Mouse (Mus musculus): ENCODE results near the gene Cers4.

Cers4 gene

DNA sequence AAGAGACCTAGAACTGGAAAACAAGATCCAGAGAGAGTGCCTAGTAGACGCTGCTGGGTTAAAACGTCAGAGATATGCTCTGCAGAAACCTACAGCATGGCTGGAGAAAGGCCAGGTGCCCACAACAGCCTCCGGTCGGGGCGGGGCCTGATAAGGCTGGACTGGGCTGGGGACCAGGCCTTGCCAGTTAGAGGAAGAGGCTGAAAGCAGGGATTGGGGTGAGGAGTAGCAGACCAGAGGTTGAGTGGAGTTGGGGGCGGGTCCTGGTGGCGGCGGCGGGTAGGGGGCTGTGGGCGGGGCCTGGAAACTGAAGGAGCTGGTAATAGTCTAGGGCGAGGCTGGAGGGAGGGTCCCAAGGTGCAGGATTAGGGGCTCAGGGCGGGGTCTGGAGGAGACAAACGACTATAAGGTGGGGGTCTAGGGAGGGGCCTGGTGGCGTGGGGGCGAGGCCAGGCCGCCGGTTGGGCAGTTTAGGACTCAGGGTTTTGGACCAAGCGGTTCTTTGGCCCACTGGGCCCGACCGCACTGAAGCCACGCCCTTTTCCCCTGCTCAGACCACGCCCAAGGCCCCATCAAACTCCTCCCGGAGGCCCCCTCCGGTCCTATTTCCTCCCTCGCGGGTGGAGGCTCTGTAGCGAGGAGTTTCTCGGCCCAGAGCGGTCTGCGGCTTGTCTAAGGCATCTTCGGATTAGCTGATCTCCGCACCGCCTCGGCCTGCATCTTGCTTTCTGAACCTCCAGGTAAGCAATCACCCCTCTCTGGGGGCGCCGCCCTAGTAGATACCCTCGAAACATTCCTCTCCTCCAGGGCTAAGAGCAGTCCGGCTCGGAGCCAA, at the start of gene Cers4:
Gene Cers4 (plus strand): TSS at position 176 of the 835 bp plus-strand sequence.
- peak; percentile 79 to 80 for DNase-seq (ENCODE audit: low spot score in 2 of 2)

DNA sequence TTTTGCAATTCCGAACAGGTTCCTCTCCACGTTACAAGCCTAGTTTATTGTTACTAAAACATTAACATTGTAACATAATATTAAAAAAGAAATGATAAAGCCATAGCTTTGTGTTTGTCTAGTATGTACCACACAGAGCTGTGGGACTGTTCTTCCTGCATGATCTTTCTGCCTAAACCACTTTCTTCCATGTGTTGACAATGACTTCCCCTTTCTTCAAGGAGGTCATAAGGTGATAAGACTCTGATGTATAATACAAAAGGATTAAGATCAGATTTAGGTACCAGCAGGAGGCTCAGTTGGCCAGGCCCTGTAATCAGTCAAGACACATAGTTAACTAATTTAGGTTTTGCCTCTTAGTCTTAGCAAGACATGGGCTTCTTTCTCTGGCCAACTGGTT, 34.7 kb upstream of the Cers4 start:
- DNase-seq (ENCODE audit: low spot score in 2 of 2) = no peak

DNA sequence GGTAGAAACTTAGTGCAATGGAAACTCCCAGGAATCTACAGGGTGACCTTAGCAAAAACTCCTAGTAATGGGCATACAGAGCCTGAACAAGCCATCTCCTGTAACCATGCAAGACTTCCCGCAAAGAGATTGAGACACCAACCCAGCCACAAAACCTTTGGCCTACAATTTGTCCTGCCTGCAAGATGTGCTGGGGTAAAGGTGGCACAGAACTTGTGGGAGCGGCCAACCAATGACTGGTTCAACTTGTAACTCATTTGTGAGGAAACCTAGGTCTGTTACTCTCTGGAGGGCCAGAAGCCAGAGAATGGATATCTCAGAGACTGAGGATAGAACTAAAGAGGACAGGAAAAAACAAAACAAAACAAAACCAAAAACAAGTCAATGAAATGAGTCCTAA, 29.8 kb upstream of the Cers4 start:
- DNase-seq (ENCODE audit: low spot score in 2 of 2) = no peak

DNA sequence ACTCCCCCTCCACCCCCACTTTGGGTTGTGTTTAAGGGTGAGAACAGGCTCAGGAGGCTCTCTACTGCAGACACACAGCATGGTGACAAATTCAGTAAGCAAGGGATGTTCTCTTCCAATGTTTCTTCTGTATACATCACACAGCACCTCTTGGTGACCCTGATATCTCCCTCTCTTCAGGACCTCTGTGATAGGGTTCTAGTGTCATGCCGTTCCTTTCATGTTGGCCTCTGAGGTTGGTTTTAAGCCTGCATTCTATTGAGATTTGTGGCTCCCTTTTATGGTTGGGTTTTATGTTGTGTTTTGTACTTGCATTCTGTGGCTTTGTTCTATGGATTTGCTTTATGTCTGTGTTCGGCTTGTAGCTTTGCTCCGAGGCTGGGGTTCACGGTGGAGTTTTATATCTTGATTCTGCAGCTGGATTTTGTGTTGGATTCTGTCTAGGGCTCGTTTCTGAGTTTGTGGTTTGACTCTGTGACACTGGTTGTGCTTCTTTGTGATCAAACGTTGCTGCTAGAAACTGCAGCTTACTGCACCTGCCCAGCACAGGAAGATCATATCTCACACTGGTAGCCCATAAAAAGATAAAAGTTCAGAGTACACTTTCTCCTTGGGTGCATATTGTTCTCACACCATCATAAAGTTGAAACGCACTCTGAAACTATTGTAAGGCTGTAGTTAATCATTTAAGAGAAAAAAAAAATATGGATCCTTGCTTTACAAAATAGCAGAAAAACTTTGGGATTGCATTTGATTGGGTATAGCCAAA, 18.2 kb upstream of the Cers4 start:
- no peak for DNase-seq (ENCODE audit: low spot score in 2 of 2)

DNA sequence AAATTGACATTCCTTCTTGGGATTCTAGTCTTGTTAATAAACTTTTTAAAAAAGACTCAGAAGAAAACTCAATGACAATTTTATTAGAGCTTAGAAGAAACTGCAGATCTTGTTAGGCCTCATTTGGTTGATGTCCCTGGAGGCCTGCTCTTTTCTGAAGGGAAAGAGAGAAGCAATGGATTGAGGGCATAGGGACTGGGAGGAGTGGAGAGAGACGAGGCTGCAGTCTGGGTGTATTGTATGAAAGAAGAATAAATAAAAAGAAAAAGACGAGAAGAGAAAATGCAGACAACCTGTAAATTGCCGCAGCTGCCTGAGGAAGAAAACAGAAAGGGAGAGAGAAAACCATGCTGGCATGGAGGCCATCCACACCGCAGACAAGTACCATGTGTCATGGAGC, 11.7 kb upstream of the Cers4 start:
- no peak for DNase-seq (ENCODE audit: low spot score in 2 of 2)

DNA sequence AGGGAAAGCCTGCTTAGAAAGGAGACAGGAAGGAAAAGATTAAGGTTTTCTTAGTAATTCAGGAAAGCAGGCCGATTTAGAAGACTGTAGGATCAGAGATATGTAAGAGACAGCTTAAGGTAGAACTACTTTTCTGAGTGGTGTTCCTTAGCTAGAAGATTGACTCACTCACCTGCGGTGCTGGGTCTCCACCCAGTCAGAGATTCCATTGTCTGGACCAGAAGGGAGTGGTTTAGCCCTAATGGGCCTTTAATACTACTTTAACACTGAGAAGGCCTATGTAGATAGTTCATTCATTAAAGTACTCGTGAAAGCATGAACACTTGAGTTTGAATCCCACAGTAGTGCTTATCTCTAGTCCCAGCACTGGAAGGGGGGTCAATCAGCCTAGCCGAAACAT, 11.2 kb upstream of the Cers4 start:
- DNase-seq (ENCODE audit: low spot score in 2 of 2) = no peak

DNA sequence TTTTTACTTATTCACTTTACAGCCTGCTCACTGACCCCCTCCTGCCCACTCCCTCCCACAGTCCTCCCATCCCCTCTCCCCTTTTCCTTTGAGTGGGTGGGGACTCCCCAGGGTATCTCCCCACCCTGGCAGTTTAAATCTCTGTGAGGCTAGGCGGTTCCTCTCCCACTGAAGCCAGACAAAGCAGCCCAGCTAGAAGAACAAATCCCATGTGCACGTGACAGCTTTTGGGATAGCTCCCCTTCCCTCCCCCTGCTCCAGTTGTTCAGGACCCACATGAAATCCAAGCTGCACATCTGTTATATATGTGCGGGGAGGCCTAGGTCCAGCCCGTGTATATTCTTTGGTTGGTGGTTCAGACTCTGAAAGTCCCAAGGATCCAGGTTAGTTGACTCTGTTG, 10.3 kb upstream of the Cers4 start:
- DNase-seq (ENCODE audit: low spot score in 2 of 2) = no peak

DNA sequence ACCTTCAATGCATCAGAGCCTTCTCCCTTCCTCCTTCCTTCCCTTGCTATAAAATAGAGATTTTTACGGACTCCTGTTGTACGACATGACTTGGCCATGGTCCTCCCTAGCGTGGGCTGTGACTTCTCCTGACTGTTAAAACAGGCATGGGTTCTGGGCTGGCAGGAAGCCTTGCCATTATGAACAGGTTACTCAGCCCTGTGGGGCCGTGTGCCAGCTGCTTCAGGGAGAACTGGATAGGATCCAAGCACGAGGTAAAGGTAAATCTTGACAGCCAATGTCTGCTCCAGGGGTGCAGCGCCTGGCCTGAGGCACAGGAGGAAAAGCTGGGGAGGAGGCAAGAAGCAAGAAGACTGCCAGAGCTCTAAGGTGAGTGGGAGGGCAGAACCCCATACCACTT, 9.5 kb upstream of the Cers4 start:
- no peak for DNase-seq (ENCODE audit: low spot score in 2 of 2)

DNA sequence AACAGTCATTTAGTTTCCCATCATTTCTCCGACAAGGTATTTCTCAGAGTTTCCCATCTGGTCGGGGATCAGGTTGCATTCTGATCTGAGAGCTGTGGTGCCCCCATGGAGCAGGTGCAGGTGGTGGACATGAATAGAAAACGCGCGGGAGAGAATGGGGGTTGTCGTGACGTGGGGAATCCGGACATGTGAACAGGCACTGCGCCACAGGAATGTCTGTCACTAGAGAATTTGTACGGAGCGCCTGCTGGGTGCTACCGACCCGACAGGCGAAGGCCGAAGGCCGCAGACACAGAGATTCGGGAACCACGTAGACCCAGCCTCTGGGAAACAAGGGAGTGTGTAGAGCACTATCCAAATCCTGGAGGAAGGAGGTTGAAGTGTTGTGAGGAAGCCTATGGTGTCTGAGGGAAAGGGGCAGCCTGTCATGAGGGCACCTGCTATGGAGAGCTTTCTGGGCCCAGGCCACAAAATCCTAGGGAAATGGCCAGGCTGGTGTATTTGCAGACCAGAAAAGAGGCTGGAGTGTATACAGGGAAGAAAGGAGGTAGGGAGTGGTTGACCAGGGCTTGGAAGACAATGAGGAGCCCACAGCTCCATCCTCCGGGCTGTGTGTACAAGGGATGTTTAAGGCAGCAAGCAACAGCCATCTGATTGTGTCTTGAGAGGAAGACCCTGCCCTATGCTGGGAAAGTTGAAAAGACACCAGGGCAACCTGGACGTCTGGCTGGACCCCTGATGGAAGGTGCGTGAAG, 1.0 kb downstream of the Cers4 start:
- peak; percentile 76 to 83 for DNase-seq (ENCODE audit: low spot score in 2 of 2)

DNA sequence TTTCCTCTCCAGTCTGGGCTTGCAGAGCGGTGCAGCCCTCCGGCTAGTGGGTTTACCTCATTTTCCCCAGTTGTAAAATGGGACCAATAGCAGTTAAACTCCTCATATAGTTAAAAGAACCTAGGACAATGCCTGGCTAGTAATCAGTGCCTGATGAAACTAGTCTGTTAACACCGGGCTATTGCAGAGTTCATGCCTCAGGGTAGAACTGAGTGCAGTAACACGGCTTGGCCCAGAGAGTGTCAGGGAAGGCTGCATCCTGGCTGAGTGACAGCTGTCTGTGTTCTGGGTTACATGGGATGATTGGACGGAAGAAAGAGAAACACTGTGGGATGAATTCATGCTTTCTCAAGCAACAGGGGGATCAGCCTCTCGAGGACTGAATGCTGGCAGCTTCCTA, 3.1 kb downstream of the Cers4 start:
- DNase-seq (ENCODE audit: low spot score in 2 of 2) = no peak

DNA sequence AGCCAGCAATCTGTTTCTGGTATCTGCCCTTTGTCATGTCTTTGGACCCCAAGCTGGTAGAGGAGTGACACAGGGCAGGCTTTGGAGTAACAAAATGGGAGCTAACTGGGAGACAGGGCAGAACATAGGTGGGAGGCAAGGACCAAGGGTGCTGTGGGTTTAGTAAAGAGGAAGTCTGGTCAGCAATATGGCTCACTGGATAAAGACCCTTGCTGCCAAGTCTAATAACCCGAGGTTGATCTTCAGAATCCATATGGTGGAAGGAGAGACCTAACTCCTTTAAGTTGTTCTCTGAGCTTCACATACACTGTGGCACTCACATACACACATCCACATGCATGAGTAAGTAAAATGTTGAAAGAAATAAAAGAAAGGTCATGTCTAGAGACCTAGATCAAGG, 4.8 kb downstream of the Cers4 start:
- DNase-seq (ENCODE audit: low spot score in 2 of 2) = no peak

DNA sequence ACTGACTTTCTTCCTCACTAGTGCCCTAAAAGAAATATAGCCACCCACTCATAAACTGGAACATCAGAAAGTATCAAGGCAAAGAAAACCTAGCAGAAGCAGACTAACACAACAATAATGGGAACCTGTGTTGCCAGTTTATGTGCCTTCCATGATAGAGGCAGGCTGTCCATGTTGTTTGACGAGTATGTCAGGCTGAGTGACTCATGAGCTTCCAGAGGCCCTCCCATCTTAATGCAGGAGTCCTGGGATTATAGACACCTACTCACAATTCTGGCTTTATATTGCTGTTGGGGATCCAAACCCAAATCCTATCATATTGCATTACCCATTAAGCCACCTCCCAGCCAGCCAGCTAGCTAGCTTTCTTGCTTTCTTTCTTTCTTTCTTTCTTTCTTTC, 12.5 kb downstream of the Cers4 start:
- no peak for DNase-seq (ENCODE audit: low spot score in 2 of 2)

DNA sequence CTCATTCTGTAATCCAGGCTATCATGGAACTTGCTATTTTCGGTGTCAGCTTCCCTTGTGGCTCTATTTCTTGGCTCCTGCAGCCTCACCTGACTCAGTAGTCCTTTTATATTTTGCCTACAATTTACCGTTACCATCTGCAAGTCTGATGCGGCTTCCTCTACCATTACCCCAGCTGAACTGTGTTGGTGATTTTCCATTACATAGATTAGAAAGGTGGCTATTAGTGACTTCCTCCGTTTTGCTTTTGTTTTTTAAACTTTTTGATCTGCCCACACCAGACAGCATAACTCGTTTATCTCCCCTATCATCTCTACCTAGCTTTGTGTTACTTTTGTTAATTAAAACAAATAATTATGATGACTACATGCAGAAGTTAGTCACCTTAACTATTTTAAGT, 14.7 kb downstream of the Cers4 start:
- no peak for DNase-seq (ENCODE audit: low spot score in 2 of 2)

DNA sequence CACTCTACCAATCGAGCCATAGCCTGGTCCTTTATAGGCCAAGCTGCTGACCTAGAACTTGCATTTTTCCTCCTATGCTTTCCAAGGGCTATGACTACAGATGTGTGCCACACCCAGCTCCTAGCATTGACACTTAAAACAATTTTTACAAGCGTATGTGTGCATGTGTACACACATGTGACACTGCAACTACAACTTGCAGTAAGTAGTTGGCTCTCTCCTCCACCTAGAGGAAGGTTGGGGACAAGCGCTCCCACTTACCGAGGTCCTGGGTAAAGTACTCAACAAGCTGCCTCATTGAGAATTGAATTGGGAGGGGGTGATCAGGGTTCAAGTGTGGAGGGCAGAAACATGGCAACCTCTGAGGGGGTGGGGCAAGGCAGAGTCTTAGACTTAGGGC, 18.0 kb downstream of the Cers4 start:
- no peak for DNase-seq (ENCODE audit: low spot score in 2 of 2)

DNA sequence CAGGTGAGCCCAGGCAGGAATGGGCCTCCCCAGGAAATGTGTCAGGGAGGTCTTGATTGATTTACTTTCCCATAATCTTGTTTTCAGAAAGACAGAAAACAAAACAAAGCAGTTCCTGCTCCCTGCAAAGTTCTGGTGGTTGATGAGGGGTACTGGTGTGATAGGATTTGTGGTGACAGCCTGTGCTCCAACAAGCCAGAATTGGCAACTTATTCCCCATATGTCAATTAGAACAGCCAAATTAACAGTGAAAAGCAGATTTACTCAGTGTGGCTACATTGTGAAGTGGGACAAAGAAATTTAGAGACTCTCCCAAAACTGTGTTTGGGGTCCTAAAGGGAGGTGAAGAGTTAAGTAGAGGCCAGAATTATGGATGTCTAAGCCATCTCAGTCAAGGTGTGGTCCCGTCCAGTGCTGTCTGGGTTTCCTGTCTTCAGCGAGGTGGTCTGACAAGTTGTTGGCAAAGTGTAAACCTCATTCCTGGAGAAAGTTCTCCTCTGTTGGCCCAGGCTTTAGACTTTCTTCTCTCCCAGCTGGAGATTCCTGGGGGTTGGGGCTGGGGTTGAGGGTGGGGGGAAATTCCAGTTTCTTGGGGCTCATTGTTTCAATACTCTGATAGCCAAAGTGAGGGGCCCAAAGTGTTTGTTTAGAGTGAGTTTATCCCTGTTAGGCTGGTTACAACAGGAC, 18.7 kb downstream of the Cers4 start:
- no peak for DNase-seq (ENCODE audit: low spot score in 2 of 2)

DNA sequence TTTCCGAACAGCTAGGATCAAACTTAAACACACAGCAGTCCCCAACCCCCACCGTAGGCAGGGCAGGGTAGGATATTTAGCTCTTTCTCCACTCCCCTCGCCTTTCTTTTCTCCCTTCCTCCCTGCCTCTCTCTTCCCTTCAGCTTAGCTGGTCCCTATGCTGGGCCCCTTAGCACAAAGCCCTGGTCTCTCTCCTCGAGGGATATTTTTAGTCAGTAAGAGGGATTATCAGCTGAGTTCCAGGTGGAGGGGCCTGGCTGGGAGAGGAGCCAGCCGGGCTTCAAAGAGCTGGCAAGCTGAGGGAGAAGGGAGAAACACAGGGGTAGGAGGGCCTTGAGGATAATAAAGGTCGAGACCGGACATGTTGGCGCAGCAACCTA, 19.3 kb downstream of the Cers4 start:
- DNase-seq (ENCODE audit: low spot score in 2 of 2) = no peak

DNA sequence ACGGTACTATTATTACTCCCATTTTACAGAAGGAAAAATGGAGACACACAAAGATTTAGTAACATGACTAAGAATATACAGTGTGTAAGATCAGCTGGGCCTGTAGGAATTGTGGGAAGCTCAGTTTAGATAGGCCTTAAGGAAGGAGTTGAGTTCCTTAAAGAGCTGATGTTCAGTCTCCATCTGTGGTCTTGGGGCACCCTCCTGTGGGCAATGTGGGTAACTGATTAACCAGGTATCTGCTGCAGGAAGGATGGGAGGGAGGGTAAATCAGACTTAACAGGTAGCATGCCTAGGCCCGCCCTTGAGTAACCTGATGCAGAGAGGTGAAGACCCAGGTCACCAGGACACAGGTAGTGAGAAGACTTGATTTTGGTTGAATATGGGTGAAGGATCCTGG, 23.3 kb downstream of the Cers4 start:
- peak; percentile 35 to 46 for DNase-seq (ENCODE audit: low spot score in 2 of 2)

DNA sequence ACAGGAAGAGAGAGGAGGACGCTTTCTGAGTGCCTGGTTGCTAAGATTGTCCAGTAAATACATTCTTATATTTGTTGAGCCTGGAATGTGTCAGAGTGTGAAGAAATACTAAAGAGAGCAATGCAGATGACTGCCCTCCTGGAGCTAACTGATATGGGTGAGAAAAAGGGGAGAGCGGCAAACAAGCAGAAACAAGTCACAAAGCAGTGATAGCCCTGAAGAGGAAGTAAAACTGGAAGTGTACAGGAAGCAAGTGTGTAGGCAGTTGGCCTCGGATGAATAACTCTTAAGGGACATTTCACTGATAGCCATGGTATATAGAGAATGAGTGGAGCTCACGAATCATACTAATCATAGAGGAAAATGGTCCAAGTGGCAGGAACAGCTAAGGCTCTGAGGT, 28.6 kb downstream of the Cers4 start:
- DNase-seq (ENCODE audit: low spot score in 2 of 2) = no peak

DNA sequence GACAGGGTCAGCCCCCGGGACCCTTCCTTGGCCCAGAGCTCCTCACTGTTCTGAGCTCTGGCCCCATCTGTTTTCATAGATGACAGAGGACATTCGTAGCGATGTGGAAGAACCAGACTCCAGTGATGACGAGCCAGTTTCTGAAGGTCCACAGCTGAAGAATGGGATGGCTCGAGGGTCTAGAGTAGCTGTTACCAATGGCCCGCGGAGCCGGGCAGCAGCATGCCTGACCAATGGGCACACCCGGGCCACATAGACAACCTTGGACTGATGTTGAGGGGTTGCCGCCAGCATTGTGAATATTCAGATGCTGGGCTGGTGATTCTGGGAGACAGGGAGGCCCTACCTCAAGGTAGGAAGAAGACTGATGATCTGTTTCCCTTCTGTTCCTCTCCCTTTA, 30.7 kb downstream of the Cers4 start:
- DNase-seq (ENCODE audit: low spot score in 2 of 2) = no peak

All from right cerebral cortex, adult 2 months (tissue).